ENCODE assay signal across 8 mouse cellular contexts in genomic region chr9:107872350-107873098, GRCm38 (mm10). TPM values are rescaled to one million over a fixed set of nuclear protein-coding genes. Genes with fewer than 3 reads are reported as not detected.
A peak's percentile ranks its signal among the peaks of the same experiment; 100 is the strongest.
DNase-seq lines count a peak whose midpoint lies in the region; ATAC-seq and TF ChIP-seq lines count a peak whose summit lies in the region.

No protein-coding gene starts in this region.

- peak overlapping the region; percentile 69 for H3K27ac ChIP-seq in CH12.LX (ENCODE audit: insufficient read depth, low read depth)
- peak overlapping the region; percentile 94 for H3K27ac ChIP-seq in forebrain, embryonic 11.5 days (ENCODE audit: low read depth, low read length)
- peak overlapping the region; percentile 96 for H3K27ac ChIP-seq in heart, embryonic 16.5 days (ENCODE audit: low read length)
- H3K27ac ChIP-seq in liver, embryonic 15.5 days (replicated peaks) = peak overlapping the region; percentile 98
- peak overlapping the region; percentile 92 for H3K27ac ChIP-seq in neural tube, embryonic 12.5 days

- H3K79me2 ChIP-seq in CH12.LX (replicated peaks; ENCODE audit: control insufficient read depth, extremely low read depth, insufficient read depth, poor library complexity, severe bottlenecking) = peaks cover 40% of the 10 kb centered on the region

- H3K27me3 ChIP-seq in CH12.LX (replicated peaks) = peaks cover 2% of the 10 kb centered on the region
- H3K27me3 ChIP-seq in forebrain, embryonic 11.5 days (ENCODE audit: control insufficient read depth, insufficient read depth, low read length) = no peaks in the 10 kb centered on the region
- H3K27me3 ChIP-seq in heart, embryonic 16.5 days (ENCODE audit: control insufficient read depth, insufficient read depth, low read length) = no peaks in the 10 kb centered on the region
- 0 out of 2 replicates have a peak, but pooled peaks cover 4% of the 10 kb centered on the region for H3K27me3 ChIP-seq in liver, embryonic 15.5 days
- H3K27me3 ChIP-seq in neural tube, embryonic 12.5 days (replicated peaks) = no peaks in the 10 kb centered on the region

- no peak for TF ChIP-seq RAD21 in CH12.LX (IDR thresholded peaks at IDR 0.05; ENCODE audit: low read depth, low read length)

- WGBS in forebrain, embryonic 11.5 days = under 1% methylated on average over 79 of the region's 80 CpGs
- WGBS in heart, embryonic 16.5 days = under 1% methylated on average over 79 of the region's 80 CpGs
- WGBS in liver, embryonic 15.5 days (ENCODE audit: insufficient replicate concordance) = under 1% methylated on average over 80 of the region's 80 CpGs
- under 1% methylated on average over 79 of the region's 80 CpGs for WGBS in neural tube, embryonic 12.5 days

- DNase-seq in CH12.LX (ENCODE audit: extremely low read depth) = peak; percentile 91
- peak; percentile 92 for DNase-seq in c-Kit-positive CD71-positive TER-119-negative erythroid progenitor cells, embryonic 14.5 days (ENCODE audit: low read depth)
- peak; percentile 95 for DNase-seq in forebrain, embryonic 11.5 days (ENCODE audit: low spot score)
- DNase-seq in kidney, postnatal 36 days = peak; percentile 96
- peak; percentile 97 for DNase-seq in telencephalon, adult 2 months (ENCODE audit: low read depth, low spot score)

- peak; percentile 95 for TF ChIP-seq POLR2A in CH12.LX (IDR thresholded peaks at IDR 0.05; ENCODE audit: low read depth, low read length)

- no peak for TF ChIP-seq CTCF in CH12.LX (conservative IDR thresholded peaks at IDR 0.05 in 1 of 2, IDR thresholded peaks at IDR 0.05 in 1 of 2; ENCODE audit: low read depth in 2 of 2, low read length in 2 of 2)

- peaks cover 5 to 20% of the 10 kb centered on the region in 2 experiments for H3K4me1 ChIP-seq in CH12.LX (ENCODE audit: control insufficient read depth in 1 of 2, insufficient read depth in 2 of 2)
- peaks cover 4% of the 10 kb centered on the region; the same call in 1 of the 2 replicates for H3K4me1 ChIP-seq in forebrain, embryonic 11.5 days (replicated peaks; ENCODE audit: control insufficient read depth, insufficient read depth, low read length)
- peaks cover 15% of the 10 kb centered on the region for H3K4me1 ChIP-seq in heart, embryonic 16.5 days (ENCODE audit: control insufficient read depth, insufficient read depth, low read length)
- H3K4me1 ChIP-seq in liver, embryonic 15.5 days (replicated peaks) = peaks cover 31% of the 10 kb centered on the region
- H3K4me1 ChIP-seq in neural tube, embryonic 12.5 days = peaks cover 9% of the 10 kb centered on the region

- dilution Hi-C loops in CH12.LX (cut with MboI; ENCODE audit: extremely low pct_ligation_motif_present, extremely low pct_unique_long_range_greater_than_20kb, low sequenced_read_pairs) = no loop called here

- peak; percentile 99 for ATAC-seq in forebrain, embryonic 11.5 days (replicated peaks; ENCODE audit: low FRiP score)
- ATAC-seq in heart, embryonic 16.5 days (replicated peaks; ENCODE audit: extremely low read depth, insufficient read depth, low FRiP score) = peak; percentile 99
- peak; percentile 99 for ATAC-seq in liver, embryonic 15.5 days (ENCODE audit: insufficient read depth)
- ATAC-seq in neural tube, embryonic 12.5 days (ENCODE audit: low FRiP score, low read depth) = peak; percentile 100

- peaks cover 4 to 21% of the 10 kb centered on the region in 2 experiments for H3K36me3 ChIP-seq in CH12.LX (replicated peaks in 1 of 2; ENCODE audit: control insufficient read depth in 1 of 2, insufficient read depth in 1 of 2, low read length in 1 of 2)
- H3K36me3 ChIP-seq in forebrain, embryonic 11.5 days (ENCODE audit: control insufficient read depth, insufficient read depth, low read length) = no peaks in the 10 kb centered on the region
- no peaks in the 10 kb centered on the region for H3K36me3 ChIP-seq in heart, embryonic 16.5 days (ENCODE audit: control insufficient read depth, insufficient read depth)
- H3K36me3 ChIP-seq in liver, embryonic 15.5 days (replicated peaks) = peaks cover 13% of the 10 kb centered on the region
- H3K36me3 ChIP-seq in neural tube, embryonic 12.5 days = peaks cover 3% of the 10 kb centered on the region; the same call in 1 of the 2 replicates

- H3K9ac ChIP-seq in CH12.LX (ENCODE audit: insufficient read depth, low read depth) = peak overlapping the region; percentile 97
- peak overlapping the region; percentile 98 for H3K9ac ChIP-seq in forebrain, embryonic 11.5 days (ENCODE audit: low read length)
- peak overlapping the region; percentile 98 for H3K9ac ChIP-seq in heart, embryonic 16.5 days (ENCODE audit: low read length)
- H3K9ac ChIP-seq in liver, embryonic 15.5 days = peak overlapping the region; percentile 89
- peak overlapping the region; percentile 99 for H3K9ac ChIP-seq in neural tube, embryonic 12.5 days

- no peak for TF ChIP-seq EP300 in CH12.LX (IDR thresholded peaks at IDR 0.05; ENCODE audit: low read length)

- no peaks in the 10 kb centered on the region for H3K9me3 ChIP-seq in CH12.LX (replicated peaks; ENCODE audit: low read length)
- H3K9me3 ChIP-seq in forebrain, embryonic 11.5 days (ENCODE audit: control insufficient read depth, low read length) = no peaks in the 10 kb centered on the region
- H3K9me3 ChIP-seq in heart, embryonic 16.5 days (replicated peaks; ENCODE audit: control insufficient read depth, low read length) = no peaks in the 10 kb centered on the region
- H3K9me3 ChIP-seq in liver, embryonic 15.5 days (replicated peaks) = no peaks in the 10 kb centered on the region
- no peaks in the 10 kb centered on the region for H3K9me3 ChIP-seq in neural tube, embryonic 12.5 days

- H3K4me2 ChIP-seq in CH12.LX (ENCODE audit: insufficient read depth, low read depth, poor library complexity, severe bottlenecking) = peak overlapping the region; percentile 98; the same call in 1 of the 2 replicates
- H3K4me2 ChIP-seq in forebrain, embryonic 11.5 days (ENCODE audit: low read depth, low read length, severe bottlenecking) = peak overlapping the region; percentile 77
- peak overlapping the region; percentile 92 for H3K4me2 ChIP-seq in heart, embryonic 16.5 days (ENCODE audit: low read depth, low read length)
- peak overlapping the region; percentile 82 for H3K4me2 ChIP-seq in liver, embryonic 15.5 days
- peak overlapping the region; percentile 70 for H3K4me2 ChIP-seq in neural tube, embryonic 12.5 days (replicated peaks)

- H3K4me3 ChIP-seq in CH12.LX (replicated peaks in 1 of 3; ENCODE audit: low read depth in 2 of 3, low read length in 2 of 3, poor library complexity in 1 of 3) = peak overlapping the region; percentile 85 to 91 (median 87)
- peak overlapping the region; percentile 97 for H3K4me3 ChIP-seq in forebrain, embryonic 11.5 days (ENCODE audit: low read depth, low read length)
- peak overlapping the region; percentile 95 for H3K4me3 ChIP-seq in heart, embryonic 16.5 days (ENCODE audit: low read length)
- H3K4me3 ChIP-seq in liver, embryonic 15.5 days (replicated peaks) = peak overlapping the region; percentile 78
- peak overlapping the region; percentile 98 for H3K4me3 ChIP-seq in neural tube, embryonic 12.5 days

- in situ Hi-C loops in CH12.LX (cut with MboI; ENCODE audit: low pct_ligation_motif_present, low pct_unique_long_range_greater_than_20kb, low sequenced_read_pairs) = no loop called here

TF ChIP-seq in CH12.LX, 34 proteins besides CTCF, POLR2A, EP300 and RAD21 (continues in another document):
- TF ChIP-seq MYC (IDR thresholded peaks at IDR 0.05; ENCODE audit: low read depth, low read length) = no peak
- TF ChIP-seq ZMIZ1 (IDR thresholded peaks at IDR 0.05; ENCODE audit: low read depth, low read length) = peak; percentile 71
- TF ChIP-seq NRF1 (IDR thresholded peaks at IDR 0.05; ENCODE audit: low read depth, low read length) = peak; percentile 69
- peak; percentile 92 for TF ChIP-seq SIN3A (IDR thresholded peaks at IDR 0.05; ENCODE audit: low read length)
- no peak for TF ChIP-seq ZNF384 (IDR thresholded peaks at IDR 0.05; ENCODE audit: low read depth, low read length)
- peak; percentile 90 for TF ChIP-seq NELFE (IDR thresholded peaks at IDR 0.05; ENCODE audit: low read depth, low read length)

RNA-seq across cellular contexts. Expression of gene Rbm6, which starts 0.5 kb away (rescaled TPM):
- 39.1 and 42.3 TPM in 2 replicates for total RNA-seq in CH12.LX (2012; rRNA removed)
- 43.3 and 48.9 TPM in 2 replicates for total RNA-seq in CH12.LX (2014; rRNA removed)
- polyA plus RNA-seq in CH12.LX (2012; ENCODE audit: insufficient read length, low read depth) = 48.8 and 56.6 TPM in 2 replicates
- polyA plus RNA-seq in forebrain, embryonic 11.5 days (2014; fragmentation: Nextera tagmentation; extraction: Ambion mirVana) = 112 and 119 TPM in 2 replicates
- polyA plus RNA-seq in heart, embryonic 16.5 days (2015; fragmentation: Nextera tagmentation; extraction: Ambion mirVana) = 48.3 and 48.8 TPM in 2 replicates
- 26.1 and 27.7 TPM in 2 replicates for polyA plus RNA-seq in liver, embryonic 15.5 days (2015; fragmentation: Nextera tagmentation; extraction: Ambion mirVana)
- polyA plus RNA-seq in neural tube, embryonic 12.5 days (2016; fragmentation: Nextera tagmentation; extraction: Ambion mirVana) = 121 TPM in 2 replicates

RNA-seq across cellular contexts. Expression of gene Mon1a, which starts 15.4 kb away (rescaled TPM):
- total RNA-seq in CH12.LX (2012; rRNA removed) (13.6 and 14.1 TPM in 2 replicates), CH12.LX (2014; rRNA removed) (14.5 and 19.5 TPM in 2 replicates)
- polyA plus RNA-seq in CH12.LX (2012; ENCODE audit: insufficient read length, low read depth) = 11.7 and 15.3 TPM in 2 replicates
- polyA plus RNA-seq in forebrain, embryonic 11.5 days (2014; fragmentation: Nextera tagmentation; extraction: Ambion mirVana) = 14.7 and 14.9 TPM in 2 replicates
- 11.0 and 13.1 TPM in 2 replicates for polyA plus RNA-seq in heart, embryonic 16.5 days (2015; fragmentation: Nextera tagmentation; extraction: Ambion mirVana)
- polyA plus RNA-seq in liver, embryonic 15.5 days (2015; fragmentation: Nextera tagmentation; extraction: Ambion mirVana) = 3.9 and 5.0 TPM in 2 replicates
- 20.8 and 22.7 TPM in 2 replicates for polyA plus RNA-seq in neural tube, embryonic 12.5 days (2016; fragmentation: Nextera tagmentation; extraction: Ambion mirVana)

RNA-seq across cellular contexts. Expression of gene Mst1r, which starts 34.1 kb away (rescaled TPM):
- not detected in 2 replicates for total RNA-seq in CH12.LX (2012; rRNA removed)
- total RNA-seq in CH12.LX (2014; rRNA removed) = not detected in 2 replicates
- not detected in 2 replicates for polyA plus RNA-seq in CH12.LX (2012; ENCODE audit: insufficient read length, low read depth)
- 0.36 and 0.43 TPM in 2 replicates for polyA plus RNA-seq in forebrain, embryonic 11.5 days (2014; fragmentation: Nextera tagmentation; extraction: Ambion mirVana)
- polyA plus RNA-seq in heart, embryonic 16.5 days (2015; fragmentation: Nextera tagmentation; extraction: Ambion mirVana) = 2.4 and 2.8 TPM in 2 replicates
- polyA plus RNA-seq in liver, embryonic 15.5 days (2015; fragmentation: Nextera tagmentation; extraction: Ambion mirVana) = 0.85 and 1.4 TPM in 2 replicates
- 1.8 and 2.2 TPM in 2 replicates for polyA plus RNA-seq in neural tube, embryonic 12.5 days (2016; fragmentation: Nextera tagmentation; extraction: Ambion mirVana)

RNA-seq across cellular contexts. Expression of gene Actl11, which starts 55.7 kb away (rescaled TPM):
- total RNA-seq in CH12.LX (2012; rRNA removed) (not detected in 2 replicates), CH12.LX (2014; rRNA removed) (not detected in 2 replicates)
- not detected in 2 replicates for polyA plus RNA-seq in CH12.LX (2012; ENCODE audit: insufficient read length, low read depth)
- polyA plus RNA-seq in forebrain, embryonic 11.5 days (2014; fragmentation: Nextera tagmentation; extraction: Ambion mirVana) = not detected in 2 replicates
- polyA plus RNA-seq in heart, embryonic 16.5 days (2015; fragmentation: Nextera tagmentation; extraction: Ambion mirVana) = not detected in 2 replicates
- polyA plus RNA-seq in liver, embryonic 15.5 days (2015; fragmentation: Nextera tagmentation; extraction: Ambion mirVana) = not detected in 2 replicates
- not detected in 2 replicates for polyA plus RNA-seq in neural tube, embryonic 12.5 days (2016; fragmentation: Nextera tagmentation; extraction: Ambion mirVana)

Comparison
In these comparisons a context has a peak if more than half of its experiments do, and no peak if none do; other contexts are left out.
1. Peak in every context shown above with its lines: DNase-seq, ATAC-seq, H3K4me3 ChIP-seq and H3K27ac ChIP-seq.